Mouse (Mus musculus) forebrain, embryonic 12.5 days (tissue): ENCODE measurements around the gene Tekt3. TPM values are rescaled to one million over a fixed set of nuclear protein-coding genes. Genes with fewer than 3 reads are reported as not detected.

Source experiments
- ATAC-seq: fragments of 200-750 bp; cut with Nextera tagmentation; 2 replicates; pipeline ENCODE4 v1.8.0; 2017; ENCODE audit warnings: moderate TSS enrichment; ENCODE audit not compliant: low FRiP score
- H3K27ac ChIP-seq: fragments of 300-500 bp; sonication (generic); 2 replicates; pipeline ENCODE4 v1.5.1; 2016; ENCODE audit warnings: mild to moderate bottlenecking
- H3K27me3 ChIP-seq: fragments of 300-500 bp; sonication (generic); 2 replicates; pipeline ENCODE4 v1.6.1; 2016; ENCODE audit warnings: mild to moderate bottlenecking
- H3K36me3 ChIP-seq: fragments of 300-500 bp; sonication (generic); replicated peaks from 2 replicates; pipeline ENCODE4 v1.6.1; 2016; ENCODE audit warnings: mild to moderate bottlenecking
- H3K4me1 ChIP-seq: fragments of 300-500 bp; sonication (generic); 2 replicates; pipeline ENCODE4 v1.6.1; 2016
- H3K4me2 ChIP-seq: fragments of 300-500 bp; sonication (generic); 2 replicates; pipeline ENCODE4 v1.6.1; 2016; ENCODE audit warnings: mild to moderate bottlenecking, moderate library complexity
- H3K4me3 ChIP-seq: fragments of 300-500 bp; sonication (generic); replicated peaks from 2 replicates; pipeline ENCODE4 v1.5.1; 2016; ENCODE audit warnings: mild to moderate bottlenecking
- H3K9ac ChIP-seq: fragments of 300-500 bp; sonication (generic); 2 replicates; pipeline ENCODE4 v1.6.1; 2016; ENCODE audit warnings: mild to moderate bottlenecking
- H3K9me3 ChIP-seq: fragments of 300-500 bp; sonication (generic); 2 replicates; pipeline ENCODE4 v1.6.1; 2016
- WGBS: fragments of 180-500 bp; shearing (Covaris S2); methylation state at CpG from one replicate; pipeline ENCODE4 v1.1.7; 2016; 5-methylcytosine and 5-hydroxymethylcytosine counted together
- polyA plus RNA-seq: library from polyadenylated mRNA; unstranded; fragments of >200 nt; fragmentation: Nextera tagmentation; extraction: Ambion mirVana; gene quantifications from 2 replicates; pipeline ENCODE4 v1.2.1, GENCODE M21; 2016

The Tekt3 gene
- polyA plus RNA-seq, 1 experiment from 2014 or later, result not detected

GRCm38 (mm10) chr11:63142311-63142710 lies 80.9 kb downstream of the Tekt3 start:
- Histone ChIP-seq H3K4me2 (no peak overlapping the region), H3K27me3 (0 out of 2 replicates have a peak, but pooled peaks cover 3% of the 10 kb centered on the region), H3K4me3 (no peak overlapping the region), H3K4me1 (no peaks in the 10 kb centered on the region), H3K27ac (no peak overlapping the region), H3K9ac (no peak overlapping the region), H3K36me3 (no peaks in the 10 kb centered on the region), H3K9me3 (no peaks in the 10 kb centered on the region)
- 93% methylated on average over 5 of the region's 5 CpGs for WGBS
- no peak for ATAC-seq

GRCm38 (mm10) chr11:63142816-63143215 lies 81.4 kb downstream of the Tekt3 start:
- Histone ChIP-seq H3K4me2 (no peak overlapping the region), H3K4me3 (no peak overlapping the region), H3K9me3 (no peaks in the 10 kb centered on the region), H3K27me3 (0 out of 2 replicates have a peak, but pooled peaks cover 3% of the 10 kb centered on the region), H3K36me3 (no peaks in the 10 kb centered on the region), H3K9ac (no peak overlapping the region), H3K27ac (no peak overlapping the region), H3K4me1 (no peaks in the 10 kb centered on the region)
- ATAC-seq, result no peak
- 86% methylated on average over 4 of the region's 4 CpGs for WGBS

- Histone ChIP-seq H3K4me1 (no peaks in the 10 kb centered on the region), H3K4me2 (no peak overlapping the region), H3K9me3 (no peaks in the 10 kb centered on the region), H3K27ac (no peak overlapping the region), H3K36me3 (no peaks in the 10 kb centered on the region), H3K4me3 (no peak overlapping the region), H3K27me3 (0 out of 2 replicates have a peak, but pooled peaks cover 3% of the 10 kb centered on the region), H3K9ac (no peak overlapping the region)
- WGBS, result 83% methylated on average over 8 of the region's 8 CpGs
- no peak for ATAC-seq
These were observed 82.0 kb downstream of the Tekt3 start for GRCm38 (mm10) chr11:63143486-63143885.

Other genes starting within 250 kb of the Tekt3 start
- gene Trim16, start 241.4 kb upstream of the Tekt3 start, polyA plus RNA-seq, result 4.4 and 5.3 TPM in 2 replicates
- 0.24 and 0.62 TPM in 2 replicates for gene Fbxw10, start 214.6 kb upstream of the Tekt3 start, polyA plus RNA-seq
- 41.3 and 42.2 TPM in 2 replicates for gene Tvp23b, start 182.2 kb upstream of the Tekt3 start, polyA plus RNA-seq
- gene Cdrt4, start 110.5 kb upstream of the Tekt3 start, polyA plus RNA-seq, result not detected in 2 replicates
- 14.9 and 20.5 TPM in 2 replicates for gene Pmp22, start 67.3 kb downstream of the Tekt3 start, polyA plus RNA-seq